Mouse (Mus musculus): ENCODE measurements around the gene Stard9. TPM values are rescaled to one million over a fixed set of nuclear protein-coding genes. Genes with fewer than 3 reads are reported as not detected.

The Stard9 gene
- total RNA-seq, 2 experiments from 2014 or later = 4.3 to 5.8 TPM

DNA sequence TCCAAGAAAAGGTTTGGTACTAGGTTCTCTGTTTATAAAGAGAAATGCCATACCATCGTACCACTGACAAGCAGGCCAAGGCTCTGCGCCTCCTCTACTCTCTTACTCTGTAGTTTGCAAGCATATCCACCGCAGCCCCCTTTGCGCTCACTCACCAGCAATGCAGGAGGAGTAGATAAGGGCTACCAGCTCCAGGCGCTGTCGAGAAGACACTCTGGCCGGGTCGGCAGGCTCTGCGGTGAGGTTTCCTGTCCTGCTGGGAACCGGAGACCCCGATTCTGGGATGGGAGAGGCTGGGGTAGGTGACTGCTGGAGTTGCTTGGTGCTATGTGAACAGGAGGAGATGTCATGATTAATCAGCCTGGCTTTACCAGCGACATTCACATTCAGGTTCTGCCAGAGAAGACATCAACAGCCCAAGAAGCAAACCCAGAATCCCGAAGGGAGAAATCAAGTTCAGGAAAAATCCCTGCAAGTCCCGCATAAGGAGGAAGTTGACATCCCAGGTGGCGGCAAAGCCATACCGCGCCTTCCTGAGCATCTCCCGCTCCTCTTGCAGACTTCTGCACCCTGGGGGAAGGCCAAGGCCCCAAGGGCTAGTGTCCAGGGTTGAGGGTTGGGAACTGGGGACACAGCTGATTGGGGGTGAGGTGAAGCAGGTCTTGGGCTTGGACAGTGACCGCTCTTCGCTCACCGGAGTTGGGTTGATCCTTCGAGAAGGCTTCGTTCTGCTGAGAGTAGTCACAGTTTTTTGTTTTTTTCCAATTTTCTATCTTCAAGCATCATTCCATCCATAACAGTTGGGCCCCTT is 101.1 kb downstream of the Stard9 start:
- peak in 1 of 2 experiments; percentile 27 for DNase-seq

DNA sequence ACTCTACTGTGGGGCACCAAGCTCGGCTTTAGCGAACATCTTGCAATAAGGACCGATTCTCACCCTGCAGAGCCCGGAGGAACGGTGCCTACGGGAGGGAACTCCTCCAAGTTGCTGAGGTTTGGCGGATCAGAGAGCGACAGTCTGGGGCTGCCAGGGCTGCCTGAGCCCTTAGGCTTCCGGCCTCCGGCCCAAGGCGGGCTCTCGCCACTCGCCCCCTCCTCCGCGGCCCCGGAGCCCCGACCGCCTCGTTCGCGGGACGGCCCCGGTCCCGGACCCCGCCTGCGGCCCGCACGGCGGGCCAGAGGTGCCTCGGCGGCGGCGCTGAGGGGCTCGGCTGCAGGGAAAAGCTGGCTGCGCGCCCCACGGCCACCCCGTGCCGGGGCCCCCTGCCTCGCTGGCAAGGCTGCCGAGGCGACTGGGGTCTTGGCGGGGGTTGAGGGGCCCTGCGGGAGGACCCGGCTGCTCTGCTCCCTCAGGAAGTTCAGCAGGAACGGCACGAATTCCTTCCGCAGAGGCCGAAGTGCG is 101.8 kb downstream of the Stard9 start:
- DNase-seq = peak; percentile 24 to 43

DNA sequence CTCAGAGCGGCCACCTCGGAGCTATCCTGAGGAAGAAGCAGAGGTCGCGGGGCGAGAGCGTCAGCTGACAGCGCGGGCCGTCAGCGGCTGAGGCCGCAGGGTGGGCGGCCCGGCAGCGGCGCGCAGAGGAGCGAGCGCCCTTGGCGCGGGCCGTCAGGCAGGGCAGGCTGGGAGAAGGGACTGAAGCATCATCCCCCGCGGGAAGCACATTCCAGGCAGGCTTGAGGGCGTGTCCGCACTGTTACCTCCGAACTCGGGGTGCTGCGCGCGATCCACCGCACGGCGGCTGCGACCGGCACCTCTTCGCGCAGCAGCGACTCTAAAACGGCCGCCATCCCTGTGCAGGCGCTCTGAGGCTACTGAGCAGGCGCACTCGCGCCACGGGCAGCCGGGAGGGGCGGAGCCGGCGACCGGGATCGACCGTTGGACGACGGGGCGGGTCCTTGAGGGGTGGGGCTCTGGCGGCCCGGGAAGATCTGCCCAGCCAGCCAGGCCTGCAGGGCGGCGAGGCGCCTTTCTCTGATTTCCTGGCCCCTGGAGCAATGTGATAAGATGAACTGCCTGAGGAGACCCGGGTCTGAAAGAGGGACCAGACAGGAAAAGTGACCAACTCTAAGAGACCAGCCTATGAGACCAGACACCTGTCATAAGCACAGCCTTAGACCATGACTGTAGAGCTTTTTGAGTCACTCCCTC is 102.4 kb downstream of the Stard9 start:
- DNase-seq = peak; percentile 94 to 95

DNA sequence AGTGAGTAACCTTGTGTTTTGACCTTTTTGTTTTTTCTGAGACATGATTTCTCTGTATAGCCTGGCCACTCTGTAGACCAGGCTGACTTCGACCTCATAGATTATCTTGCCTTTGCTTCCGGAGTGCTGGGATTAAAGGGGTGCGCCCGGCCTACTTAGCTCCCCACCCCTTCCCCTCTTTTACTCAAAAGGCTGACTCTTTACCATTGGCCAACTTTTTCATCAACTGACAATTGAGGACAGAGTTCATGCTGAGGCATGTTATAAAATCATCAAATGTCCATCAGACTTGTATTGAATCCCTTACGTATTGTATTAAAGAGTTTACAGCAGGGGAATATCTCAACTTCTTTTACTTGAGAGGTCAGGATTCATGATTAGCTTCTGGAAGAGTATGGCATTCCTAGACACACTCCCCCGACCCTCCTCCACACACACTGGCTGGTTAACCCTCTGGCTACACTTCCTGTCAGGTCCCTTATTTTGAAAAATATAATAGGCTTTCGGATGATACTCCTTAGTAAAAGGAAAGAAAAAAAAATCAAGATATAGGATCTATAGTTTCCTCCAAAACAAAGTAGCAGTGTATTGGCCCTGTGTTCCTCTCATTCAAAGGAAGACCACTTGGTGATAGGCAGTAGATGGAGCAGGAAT is 103.1 kb downstream of the Stard9 start:
- DNase-seq = no peak

DNA sequence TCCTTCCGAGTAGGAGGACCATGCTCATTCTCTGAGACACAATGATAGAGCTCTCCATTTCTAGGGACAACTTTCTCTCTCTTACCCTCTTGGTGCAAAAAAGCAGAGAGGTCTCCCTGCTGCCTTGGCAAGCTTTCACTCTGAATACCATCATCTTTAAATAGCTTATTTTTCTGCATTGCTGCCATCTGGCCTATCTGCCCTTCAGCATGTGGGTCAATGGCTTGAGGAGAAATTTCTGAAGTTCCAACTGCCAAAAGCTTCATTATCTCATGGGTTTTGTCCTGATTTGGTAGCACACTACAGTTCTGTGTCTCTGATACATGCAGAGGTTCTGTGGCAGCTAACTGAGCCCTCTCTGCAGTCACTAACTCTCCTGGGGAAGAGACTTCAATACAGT is 116.6 kb downstream of the Stard9 start:
- DNase-seq = peak in 1 of 2 experiments; percentile 23

DNA sequence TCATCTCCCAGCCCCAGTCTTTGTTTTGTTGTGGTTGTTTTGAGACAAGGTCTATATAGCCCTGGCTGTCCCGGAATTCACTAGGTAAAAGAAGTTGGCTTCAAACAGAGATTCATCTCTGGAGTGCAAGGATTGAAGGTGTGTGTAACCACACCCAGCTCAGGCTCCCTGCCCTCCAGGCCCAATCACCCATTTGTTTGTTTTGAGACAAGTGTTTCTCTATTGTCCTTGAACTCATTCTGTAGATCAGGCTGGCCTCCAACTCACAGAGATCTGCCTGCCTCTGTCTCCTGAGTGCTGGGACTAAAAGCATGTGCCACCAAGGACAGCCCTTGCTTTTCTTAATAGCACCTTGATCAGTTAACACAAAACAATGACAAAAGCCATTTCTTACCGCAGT is 119.1 kb downstream of the Stard9 start:
- DNase-seq = no peak

DNA sequence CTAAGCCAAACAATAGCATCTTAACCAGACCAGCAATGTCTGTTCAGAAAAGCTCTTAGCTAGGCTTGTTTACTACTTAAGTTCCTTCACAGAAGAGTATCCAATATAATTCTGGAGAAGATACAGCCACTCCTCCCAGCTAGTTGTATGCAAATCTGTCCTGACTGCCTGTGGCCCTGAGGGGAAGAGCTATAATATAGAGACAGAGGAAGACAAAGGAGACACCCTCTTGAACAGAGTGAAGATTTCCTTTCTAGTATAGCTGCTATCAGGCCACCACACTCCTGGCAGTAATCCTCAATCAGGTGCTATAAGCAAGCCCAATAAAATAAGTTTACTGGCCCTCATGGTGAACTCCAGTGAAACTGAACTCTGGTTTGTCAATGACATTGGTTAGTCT is 133.0 kb downstream of the Stard9 start:
- DNase-seq = no peak

DNA sequence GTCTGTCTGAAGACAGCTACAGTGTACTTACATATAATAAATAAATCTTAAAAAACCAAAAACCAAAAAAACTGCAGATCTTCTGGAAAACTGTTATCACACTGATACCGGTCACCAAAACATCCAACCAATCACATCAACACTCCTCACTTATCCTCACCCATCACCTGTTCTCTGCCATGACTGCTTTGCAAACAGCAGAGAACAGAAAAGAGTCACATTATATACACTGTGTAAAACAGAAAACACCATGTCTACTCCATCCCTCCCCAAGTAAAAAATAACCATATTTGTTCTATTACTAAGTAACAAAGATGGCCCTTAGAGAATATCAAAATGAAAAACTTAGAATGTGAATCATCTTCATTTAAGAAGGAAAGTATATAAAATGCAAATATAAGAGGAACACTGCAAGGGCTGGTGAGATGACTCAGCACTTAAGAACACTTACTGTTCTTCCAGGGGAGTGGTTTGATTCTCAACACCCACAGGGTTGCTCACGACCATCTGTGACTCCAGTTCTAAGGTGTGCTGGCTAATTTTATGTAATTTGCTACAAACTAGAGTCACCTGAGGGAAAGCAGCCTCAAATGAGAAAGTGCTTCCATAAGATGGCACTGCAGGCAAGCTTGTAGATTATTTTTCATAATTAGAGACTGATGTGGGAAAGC is 141.5 kb downstream of the Stard9 start:
- no peak for DNase-seq

Other genes with a start within 250 kb of the Stard9 start
- gene Ganc, start 225.2 kb upstream of the Stard9 start, total RNA-seq (2021) = 10 to 100 TPM; 26.0 to 27.1 TPM
- 10 to 100 TPM; 16.2 to 17.3 TPM for gene Tmem87a, start 225.0 kb upstream of the Stard9 start, total RNA-seq (2021)
- 1 to 10 TPM; 2.8 to 2.9 TPM for gene Capn3, start 173.1 kb upstream of the Stard9 start, total RNA-seq (2021)
- gene Zfp106, start 65.3 kb upstream of the Stard9 start, total RNA-seq (2021) = 100 to 1,000 TPM; 496 TPM
- 10 to 100 TPM; 59.0 to 59.7 TPM for gene Snap23, start 61.5 kb upstream of the Stard9 start, total RNA-seq (2021)
- 10 to 100 TPM in 1 of 2 experiments, 1 to 10 TPM in 1; 9.9 to 11.5 TPM for gene Haus2, start 19.7 kb upstream of the Stard9 start, total RNA-seq (2021)
- 10 to 100 TPM; 16.9 to 17.1 TPM for gene Lrrc57, start 19.6 kb upstream of the Stard9 start, total RNA-seq (2021)
- 10 to 100 TPM in 1 of 2 experiments, 1 to 10 TPM in 1; 8.9 to 11.1 TPM for gene Cdan1, start 221.0 kb downstream of the Stard9 start, total RNA-seq (2021)
- gene Ttbk2, start 221.5 kb downstream of the Stard9 start, total RNA-seq (2021) = 10 to 100 TPM; 10.1 to 13.2 TPM

All from heart, adult 18-20 months (tissue).